Mouse (Mus musculus) forebrain, postnatal 0 days (tissue): ENCODE data around the gene Myrf. TPM values are rescaled to one million over a fixed set of nuclear protein-coding genes. Genes with fewer than 3 reads are reported as not detected.

Experiments used
- ATAC-seq: fragments of 200-750 bp; cut with Nextera tagmentation; 2 replicates; pipeline ENCODE4 v1.8.0; 2017; ENCODE audit warnings: mild to moderate bottlenecking, moderate library complexity
- DNase-seq: peaks from one replicate; pipeline ENCODE4 v3.0.0-alpha.2; 2015
- H3K27ac ChIP-seq: fragments of 300-500 bp; sonication (generic); 2 replicates; pipeline ENCODE4 v1.5.1; 2014; ENCODE audit warnings: low read depth, mild to moderate bottlenecking, antibody characterized with exemption, low read length, moderate library complexity, mixed read lengths
- H3K27me3 ChIP-seq: fragments of 300-500 bp; sonication (generic); 2 replicates; pipeline ENCODE4 v1.6.1; 2014; ENCODE audit warnings: mild to moderate bottlenecking, low read length, mixed read lengths; ENCODE audit not compliant: insufficient read depth
- H3K36me3 ChIP-seq: fragments of 300-500 bp; sonication (generic); 2 replicates; pipeline ENCODE4 v1.6.1; 2014; ENCODE audit warnings: mild to moderate bottlenecking, moderate library complexity; ENCODE audit not compliant: insufficient read depth
- H3K4me1 ChIP-seq: fragments of 300-500 bp; sonication (generic); 2 replicates; pipeline ENCODE4 v1.6.1; 2014; ENCODE audit warnings: antibody characterized with exemption; ENCODE audit not compliant: insufficient read depth
- H3K4me2 ChIP-seq: fragments of 300-500 bp; sonication (generic); 2 replicates; pipeline ENCODE4 v1.6.1; 2014; ENCODE audit warnings: low read depth, mild to moderate bottlenecking, moderate library complexity
- H3K4me3 ChIP-seq: fragments of 300-500 bp; sonication (generic); 2 replicates; pipeline ENCODE4 v1.5.1; 2014; ENCODE audit warnings: low read depth, low read length, mixed read lengths
- H3K9ac ChIP-seq: fragments of 300-500 bp; sonication (generic); 2 replicates; pipeline ENCODE4 v1.6.1; 2014; ENCODE audit warnings: mild to moderate bottlenecking
- H3K9me3 ChIP-seq: fragments of 300-500 bp; sonication (generic); 2 replicates; pipeline ENCODE4 v1.6.1; 2016; ENCODE audit warnings: low read length
- CTCF ChIP-seq: sonication (generic); IDR thresholded peaks from 2 replicates; pipeline ENCODE4 v1.5.1; 2016; ENCODE audit warnings: antibody characterized with exemption, control low read depth, low read depth
- WGBS: fragments of 180-500 bp; shearing (Covaris S2); extraction: QIAGEN DNeasy Blood & Tissue Kit; methylation state at CpG from one replicate; pipeline ENCODE4 v1.1.7; 2014; 5-methylcytosine and 5-hydroxymethylcytosine counted together
- polyA plus RNA-seq: library from polyadenylated mRNA; unstranded; fragments of >200 nt; fragmentation: Nextera tagmentation; extraction: Ambion mirVana; gene quantifications from 2 replicates; pipeline ENCODE4 v1.2.1, GENCODE M21; 2015
- total RNA-seq: library from RNA; depleted of rRNA; stranded (reverse); fragments of >200 nt; gene quantifications from 2 replicates; pipeline ENCODE4 v1.2.3, GENCODE M21; 2014

Gene Myrf
- total and polyA plus RNA-seq, 2 experiments from 2014 or later = 0.47 to 0.81 TPM

DNA sequence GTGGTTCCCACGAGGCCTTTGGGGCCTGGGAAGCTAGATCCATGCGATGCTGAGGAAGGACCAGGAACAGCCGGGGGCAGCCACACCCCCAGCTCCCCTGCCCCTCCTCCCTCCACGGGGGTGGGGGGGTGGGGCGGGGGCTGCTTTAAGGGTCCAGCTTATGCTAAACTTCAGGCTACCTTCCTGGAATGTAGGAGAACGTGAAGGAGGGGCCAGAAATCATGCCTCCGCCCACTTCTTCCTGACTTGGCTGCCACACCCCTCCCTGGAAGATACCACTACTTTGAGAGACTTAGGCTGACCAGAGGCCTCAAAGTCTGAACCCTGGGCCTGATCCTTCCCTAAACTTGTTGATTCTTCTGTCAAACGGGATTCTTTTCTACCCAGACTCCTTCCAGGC is 17.9 kb downstream of the Myrf start:
- no peak for DNase-seq
- Histone ChIP-seq H3K36me3 (no peaks in the 10 kb centered on the region), H3K9me3 (no peaks in the 10 kb centered on the region), H3K4me3 (no peak overlapping the region), H3K4me2 (no peak overlapping the region), H3K27ac (no peak overlapping the region), H3K9ac (no peak overlapping the region), H3K4me1 (no peaks in the 10 kb centered on the region), H3K27me3 (no peaks in the 10 kb centered on the region)
- no peak for ATAC-seq
- TF ChIP-seq CTCF = no peak
- 53% methylated on average over 8 of the region's 8 CpGs for WGBS

DNA sequence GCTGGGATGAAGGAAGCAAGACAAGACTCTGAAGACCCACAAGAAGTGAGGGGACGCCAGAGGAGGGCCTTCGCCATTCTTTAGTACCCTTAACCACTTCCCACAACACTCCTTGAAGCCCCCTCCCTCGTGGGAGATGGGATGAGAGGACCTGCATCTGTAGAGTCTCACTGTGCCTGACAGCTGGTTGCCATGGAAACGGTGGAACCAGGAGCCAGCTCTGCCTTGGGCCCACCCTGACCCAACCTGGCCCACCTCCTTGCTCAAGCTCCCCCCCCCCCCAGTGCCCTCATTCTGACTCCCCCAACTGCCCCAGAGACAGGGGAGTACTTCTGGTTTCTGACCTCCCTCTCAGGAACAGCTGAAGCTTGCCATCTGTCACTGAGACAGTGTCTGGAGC is 19.0 kb downstream of the Myrf start:
- no peak overlapping the region for H3K4me3 ChIP-seq
- 67% methylated on average over 4 of the region's 4 CpGs for WGBS
- 0 out of 2 replicates have a peak, but pooled peaks have one; percentile 51 for ATAC-seq
- no peaks in the 10 kb centered on the region for H3K9me3 ChIP-seq
- H3K4me2 ChIP-seq = no peak overlapping the region
- no peak for DNase-seq
- no peaks in the 10 kb centered on the region for H3K27me3 ChIP-seq
- TF ChIP-seq CTCF = no peak
- no peak overlapping the region for H3K27ac ChIP-seq
- H3K4me1 ChIP-seq = no peaks in the 10 kb centered on the region
- no peaks in the 10 kb centered on the region for H3K36me3 ChIP-seq
- no peak overlapping the region for H3K9ac ChIP-seq

DNA sequence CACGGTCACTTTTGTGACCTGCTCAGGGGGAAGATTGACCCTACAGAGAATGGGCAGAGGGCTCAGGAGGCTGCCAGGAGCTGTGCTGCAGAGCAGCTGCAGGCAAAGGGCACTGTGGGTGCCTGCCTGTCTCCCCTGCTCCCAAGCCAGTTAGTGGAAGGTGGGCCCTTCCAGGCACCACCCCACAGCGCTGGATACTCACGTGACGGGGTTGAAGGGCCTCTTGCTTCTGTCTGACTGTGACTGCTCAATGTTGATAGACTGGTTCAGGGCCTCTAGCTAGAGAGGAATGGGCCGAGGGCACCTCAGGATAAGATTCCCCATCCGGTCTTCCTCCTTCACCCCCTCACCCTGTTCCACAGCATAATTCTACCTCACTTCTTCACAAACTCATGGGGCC is 21.0 kb downstream of the Myrf start:
- no peak overlapping the region for H3K4me2 ChIP-seq
- TF ChIP-seq CTCF = no peak
- H3K27me3 ChIP-seq = no peaks in the 10 kb centered on the region
- no peak overlapping the region for H3K27ac ChIP-seq
- WGBS = 79% methylated on average over 6 of the region's 6 CpGs
- ATAC-seq (no peak), DNase-seq (no peak)
- H3K4me1 ChIP-seq = no peaks in the 10 kb centered on the region
- no peaks in the 10 kb centered on the region for H3K9me3 ChIP-seq
- H3K36me3 ChIP-seq = no peaks in the 10 kb centered on the region
- no peak overlapping the region for H3K4me3 ChIP-seq
- no peak overlapping the region for H3K9ac ChIP-seq

DNA sequence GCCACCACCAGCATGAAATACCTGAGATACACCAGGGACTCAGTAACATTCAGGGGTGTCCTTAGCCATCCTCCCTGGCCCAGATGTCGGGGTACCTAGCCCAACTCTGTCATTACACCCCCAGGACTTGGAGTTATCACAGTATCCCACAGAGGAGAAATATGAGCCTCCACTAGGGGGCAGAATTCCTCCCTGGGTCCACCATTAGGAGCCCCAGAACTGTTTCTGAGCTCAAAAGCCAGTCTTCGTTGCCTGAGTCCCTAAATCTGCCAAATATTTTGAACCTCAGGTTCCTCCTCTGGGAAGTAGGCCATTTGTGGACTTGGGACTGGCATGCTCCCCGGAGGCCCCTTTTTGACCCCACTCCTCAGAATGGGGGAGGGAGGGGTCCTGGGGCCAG is 21.4 kb downstream of the Myrf start:
- Histone ChIP-seq H3K27me3 (no peaks in the 10 kb centered on the region), H3K4me3 (no peak overlapping the region), H3K4me2 (no peak overlapping the region), H3K4me1 (no peaks in the 10 kb centered on the region), H3K36me3 (no peaks in the 10 kb centered on the region), H3K9me3 (no peaks in the 10 kb centered on the region), H3K9ac (no peak overlapping the region), H3K27ac (no peak overlapping the region)
- DNase-seq = peak; percentile 50
- peak; percentile 68 for TF ChIP-seq CTCF
- ATAC-seq = peak; percentile 40; the same call in 1 of the 2 replicates
- 37% methylated on average over 3 of the region's 3 CpGs for WGBS

DNA sequence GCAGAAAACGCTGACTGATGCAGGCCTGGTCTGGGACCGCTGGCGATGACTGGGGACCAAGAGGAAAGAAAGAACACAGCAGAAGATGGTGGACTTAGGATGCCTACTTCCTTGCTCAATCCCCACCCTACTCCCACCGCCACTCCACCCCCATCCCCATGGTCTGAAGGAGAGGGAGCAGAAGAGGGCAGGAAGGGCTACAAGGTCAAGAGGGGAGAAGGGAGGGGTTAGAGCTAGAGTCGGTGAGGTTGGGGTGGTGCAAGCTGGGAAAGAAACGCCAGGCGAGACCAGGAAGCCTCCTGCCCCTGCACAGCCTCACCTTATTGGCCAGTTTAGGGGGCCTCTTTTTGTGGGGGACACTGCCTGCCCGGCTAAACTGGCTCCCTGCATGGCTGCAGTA is 24.4 kb downstream of the Myrf start:
- ATAC-seq = no peak
- no peak overlapping the region for H3K4me2 ChIP-seq
- peaks cover 4% of the 10 kb centered on the region; the same call in 1 of the 2 replicates for H3K36me3 ChIP-seq
- no peaks in the 10 kb centered on the region for H3K27me3 ChIP-seq
- H3K9me3 ChIP-seq = no peaks in the 10 kb centered on the region
- H3K9ac ChIP-seq = no peak overlapping the region
- H3K4me3 ChIP-seq = no peak overlapping the region
- WGBS = 83% methylated on average over 8 of the region's 8 CpGs
- no peak for DNase-seq
- TF ChIP-seq CTCF = no peak
- no peak overlapping the region for H3K27ac ChIP-seq
- H3K4me1 ChIP-seq = no peaks in the 10 kb centered on the region

DNA sequence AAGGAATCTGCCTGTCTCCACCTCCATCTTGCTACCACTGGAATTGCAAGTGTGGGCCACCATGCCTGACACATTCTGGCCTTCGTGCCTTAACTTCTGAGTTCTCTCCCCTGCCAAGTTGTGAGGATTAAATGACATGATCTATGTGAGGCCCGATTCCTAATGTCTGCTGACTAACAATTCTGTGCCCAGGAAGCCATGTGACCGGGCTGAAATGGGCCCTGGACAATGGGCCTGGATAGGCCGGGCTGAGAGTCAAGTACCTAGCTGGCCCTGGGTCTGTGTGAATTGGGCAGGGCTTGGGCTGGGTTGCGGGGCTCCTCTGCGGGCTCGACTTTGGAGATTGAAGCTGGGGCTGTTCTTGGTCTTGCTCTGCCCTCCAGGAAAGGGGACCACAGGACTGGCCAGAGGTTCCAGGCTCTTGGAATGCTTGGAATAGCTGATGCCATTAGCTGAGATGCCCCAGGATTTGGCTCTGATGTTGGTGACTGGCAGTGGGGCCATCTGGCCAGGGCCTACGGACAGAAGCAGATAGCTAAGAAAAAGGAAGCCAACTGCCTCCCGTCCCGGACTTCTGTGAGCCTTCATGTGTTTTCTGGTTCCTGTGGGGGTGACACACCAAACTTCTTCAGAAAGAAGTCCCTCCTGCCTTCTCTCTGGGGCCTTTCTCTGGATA is 26.6 kb downstream of the Myrf start:
- peaks cover 21% of the 10 kb centered on the region for H3K36me3 ChIP-seq
- TF ChIP-seq CTCF = no peak
- ATAC-seq (no peak), DNase-seq (no peak)
- no peak overlapping the region for H3K4me3 ChIP-seq
- WGBS = 89% methylated on average over 10 of the region's 10 CpGs
- H3K9ac ChIP-seq = no peak overlapping the region
- H3K9me3 ChIP-seq = no peaks in the 10 kb centered on the region
- no peak overlapping the region for H3K4me2 ChIP-seq
- H3K27me3 ChIP-seq = no peaks in the 10 kb centered on the region
- no peaks in the 10 kb centered on the region for H3K4me1 ChIP-seq
- no peak overlapping the region for H3K27ac ChIP-seq

DNA sequence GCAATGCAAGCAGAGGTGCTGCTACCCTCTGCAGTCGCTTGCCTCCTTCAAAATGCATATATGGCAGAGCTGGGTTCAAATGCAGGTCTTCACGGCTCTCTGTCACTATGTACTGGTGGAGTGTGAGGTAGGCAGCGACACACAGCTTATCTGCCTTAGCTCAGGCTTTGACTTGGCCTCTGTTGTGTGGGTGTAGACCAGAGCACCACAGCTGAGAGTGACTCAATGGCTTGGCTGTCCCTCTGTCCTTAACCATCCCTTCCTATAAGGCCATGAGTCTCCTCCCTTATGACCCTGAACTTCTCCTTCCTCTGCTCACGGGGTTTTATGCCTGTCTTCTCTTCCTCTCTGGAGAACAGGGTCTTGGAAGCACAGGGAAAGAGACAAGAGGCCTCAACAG is 29.7 kb downstream of the Myrf start:
- H3K4me3 ChIP-seq = no peak overlapping the region
- no peaks in the 10 kb centered on the region for H3K9me3 ChIP-seq
- no peak overlapping the region for H3K27ac ChIP-seq
- no peak for ATAC-seq
- no peak overlapping the region for H3K9ac ChIP-seq
- TF ChIP-seq CTCF = no peak
- no peak overlapping the region for H3K4me2 ChIP-seq
- H3K4me1 ChIP-seq = no peaks in the 10 kb centered on the region
- H3K36me3 ChIP-seq = peaks cover 45% of the 10 kb centered on the region
- no peak for DNase-seq
- no peaks in the 10 kb centered on the region for H3K27me3 ChIP-seq
- 90% methylated on average over 4 of the region's 4 CpGs for WGBS

DNA sequence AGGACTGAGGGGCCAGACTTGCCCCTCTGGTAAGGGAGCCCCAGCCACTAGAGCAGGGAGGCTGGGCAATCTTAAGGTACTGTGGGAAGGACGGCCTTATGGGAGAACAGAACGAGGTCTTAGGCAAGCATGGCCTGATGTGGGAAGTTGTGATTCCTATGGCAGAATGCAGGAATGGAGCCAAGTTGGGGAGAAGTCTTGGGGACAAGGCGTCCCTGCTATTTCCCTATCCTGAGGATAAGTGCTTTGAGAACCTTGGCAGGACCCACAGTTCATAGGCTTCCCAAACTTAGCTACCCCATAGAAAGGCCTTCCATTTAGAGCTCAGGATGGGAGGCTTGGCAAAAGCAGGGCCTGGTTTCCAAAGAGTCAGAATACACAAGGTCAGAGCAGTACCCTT is 31.7 kb downstream of the Myrf start:
- H3K4me2 ChIP-seq = no peak overlapping the region
- no peaks in the 10 kb centered on the region for H3K27me3 ChIP-seq
- no peaks in the 10 kb centered on the region for H3K9me3 ChIP-seq
- 91% methylated on average over 3 of the region's 3 CpGs for WGBS
- no peak for DNase-seq
- no peak overlapping the region for H3K4me3 ChIP-seq
- H3K4me1 ChIP-seq = no peaks in the 10 kb centered on the region
- no peak overlapping the region for H3K9ac ChIP-seq
- H3K36me3 ChIP-seq = peaks cover 45% of the 10 kb centered on the region
- no peak for ATAC-seq
- no peak overlapping the region for H3K27ac ChIP-seq
- TF ChIP-seq CTCF = no peak
